Mouse (Mus musculus) liver, adult (tissue): ENCODE data around the gene Igfbpl1.

Experiments
- GATA4 ChIP-seq: IDR thresholded peaks from 2 replicates; pipeline ENCODE4 v1.6.1; 2014; ENCODE audit warnings: mild to moderate bottlenecking, low read length; ENCODE audit not compliant: insufficient replicate concordance

Igfbpl1 gene

GRCm38 (mm10) chr4:45826275-45827040 is at the start of gene Igfbpl1:
Igfbpl1 (minus strand) TSS chr4:45826923.
- no peak for TF ChIP-seq GATA4

GRCm38 (mm10) chr4:45872147-45872546 is 45.4 kb upstream of the Igfbpl1 start:
- no peak for TF ChIP-seq GATA4

GRCm38 (mm10) chr4:45869021-45869815 is 42.5 kb upstream of the Igfbpl1 start:
- TF ChIP-seq GATA4 = no peak

- no peak for TF ChIP-seq GATA4
These were observed 40.7 kb upstream of the Igfbpl1 start for GRCm38 (mm10) chr4:45867416-45867815.

GRCm38 (mm10) chr4:45861160-45861559 is 34.4 kb upstream of the Igfbpl1 start:
- no peak for TF ChIP-seq GATA4

- TF ChIP-seq GATA4 = no peak
These were observed 29.2 kb upstream of the Igfbpl1 start for GRCm38 (mm10) chr4:45855803-45856424.

- TF ChIP-seq GATA4 = no peak
These were observed 26.9 kb upstream of the Igfbpl1 start for GRCm38 (mm10) chr4:45853496-45854246.

GRCm38 (mm10) chr4:45851640-45852051 is 24.9 kb upstream of the Igfbpl1 start:
- TF ChIP-seq GATA4 = no peak

- no peak for TF ChIP-seq GATA4
These were observed 22.7 kb upstream of the Igfbpl1 start for GRCm38 (mm10) chr4:45849419-45849818.

- TF ChIP-seq GATA4 = no peak
These were observed 22.1 kb upstream of the Igfbpl1 start for GRCm38 (mm10) chr4:45848825-45849156.

- TF ChIP-seq GATA4 = no peak
These were observed 21.5 kb upstream of the Igfbpl1 start, which contains the start of gene Stra6l for GRCm38 (mm10) chr4:45848109-45848824. Stra6l (plus strand) TSS chr4:45848664.

GRCm38 (mm10) chr4:45846263-45846662 is 19.5 kb upstream of the Igfbpl1 start:
- no peak for TF ChIP-seq GATA4

- no peak for TF ChIP-seq GATA4
These were observed 17.6 kb upstream of the Igfbpl1 start for GRCm38 (mm10) chr4:45844355-45844754.

GRCm38 (mm10) chr4:45833461-45833860 is 6.7 kb upstream of the Igfbpl1 start:
- no peak for TF ChIP-seq GATA4

GRCm38 (mm10) chr4:45831996-45832395 is 5.3 kb upstream of the Igfbpl1 start:
- TF ChIP-seq GATA4 = no peak
